ENCODE assay signal across 8 mouse cellular contexts in the genomic region with DNA sequence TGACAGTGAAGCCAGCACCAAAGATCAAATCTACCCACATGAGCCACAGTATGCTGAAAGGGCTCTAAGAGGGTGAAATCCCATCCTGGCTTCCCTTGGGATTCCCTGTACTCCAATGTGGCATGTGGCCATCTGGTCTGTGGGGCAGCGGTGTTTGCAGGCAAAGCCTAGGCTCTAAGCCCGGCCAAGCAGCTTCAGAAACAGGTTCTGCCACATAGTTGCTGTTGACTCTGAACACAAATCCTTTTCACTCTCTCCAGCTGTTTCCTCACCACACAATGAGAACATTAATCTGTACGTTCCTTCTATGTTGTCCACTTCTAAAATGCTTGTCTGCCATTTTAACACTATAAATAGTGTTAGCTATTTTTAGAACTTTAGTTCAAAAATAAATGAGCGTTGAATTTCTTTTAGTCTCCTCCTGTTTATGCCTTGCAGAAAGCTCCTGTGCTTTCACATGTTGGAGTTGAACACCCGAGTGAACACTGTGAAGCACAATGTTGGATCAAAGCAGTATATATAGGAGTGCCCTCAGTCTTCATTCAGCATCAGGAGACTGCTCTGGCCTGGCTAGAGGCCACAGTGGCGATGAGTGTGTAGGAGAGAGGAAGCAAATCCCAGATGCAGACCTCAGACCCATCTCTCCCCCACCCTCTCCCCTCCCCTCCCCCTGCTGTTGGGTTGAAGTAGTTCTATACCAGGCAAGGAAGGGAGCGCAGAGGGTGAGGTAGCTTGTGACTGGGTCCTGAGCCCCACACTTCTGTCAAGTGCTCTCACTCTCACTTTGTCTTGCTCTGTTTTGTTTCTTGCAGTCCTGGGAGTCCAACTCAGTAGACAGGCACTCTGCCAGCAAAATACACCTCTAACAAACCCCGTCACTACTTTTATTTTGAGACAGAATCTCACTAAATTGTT.
DNase-seq lines count a peak whose midpoint lies in the region; ATAC-seq and TF ChIP-seq lines count a peak whose summit lies in the region.

No protein-coding gene starts in this region.

- no peak for ATAC-seq in forebrain, postnatal 0 days
- no peak for ATAC-seq in hindbrain, postnatal 0 days
- ATAC-seq in lung, embryonic 16.5 days (ENCODE audit: low read depth): peak; percentile 89
- ATAC-seq in forebrain, embryonic 11.5 days (replicated peaks; ENCODE audit: low FRiP score): no peak

- DNase-seq in forebrain, embryonic 10.5 days (ENCODE audit: extremely low spot score, low spot score): no peak
- no peak for DNase-seq in forebrain, postnatal 0 days
- peak; percentile 22 for DNase-seq in embryo, embryonic 9.5 days (ENCODE audit: extremely low spot score)
- DNase-seq in hindbrain, postnatal 0 days (ENCODE audit: low spot score): peak; percentile 54
- DNase-seq in thymus, postnatal 4 days: no peak
- DNase-seq in forebrain, embryonic 11.5 days (ENCODE audit: low spot score): no peak
- no peak for DNase-seq in left cerebral cortex, adult 9 months (ENCODE audit: low spot score in 2 of 2)

- TF ChIP-seq CTCF in forebrain, postnatal 0 days (IDR thresholded peaks at IDR 0.05; ENCODE audit: low read depth): no peak
- no peak for TF ChIP-seq CTCF in hindbrain, postnatal 0 days (IDR thresholded peaks at IDR 0.05; ENCODE audit: low read depth)

- H3K4me1 ChIP-seq in forebrain, embryonic 10.5 days: peaks cover 23% of the 10 kb centered on the region
- H3K4me1 ChIP-seq in forebrain, postnatal 0 days (ENCODE audit: insufficient read depth): no peaks in the 10 kb centered on the region
- peaks cover 7% of the 10 kb centered on the region; the same call in 1 of the 2 replicates for H3K4me1 ChIP-seq in hindbrain, postnatal 0 days (ENCODE audit: insufficient read depth, low read length)
- peaks cover 7% of the 10 kb centered on the region for H3K4me1 ChIP-seq in lung, embryonic 16.5 days (replicated peaks; ENCODE audit: control insufficient read depth, insufficient read depth, low read length)
- H3K4me1 ChIP-seq in forebrain, embryonic 11.5 days (replicated peaks; ENCODE audit: control insufficient read depth, insufficient read depth, low read length): no peaks in the 10 kb centered on the region

- H3K9me3 ChIP-seq in forebrain, embryonic 10.5 days: no peaks in the 10 kb centered on the region
- no peaks in the 10 kb centered on the region for H3K9me3 ChIP-seq in forebrain, postnatal 0 days (ENCODE audit: low read length)
- H3K9me3 ChIP-seq in hindbrain, postnatal 0 days (ENCODE audit: low read length): no peaks in the 10 kb centered on the region
- no peaks in the 10 kb centered on the region for H3K9me3 ChIP-seq in lung, embryonic 16.5 days (ENCODE audit: control insufficient read depth, low read length)
- H3K9me3 ChIP-seq in forebrain, embryonic 11.5 days (ENCODE audit: control insufficient read depth, low read length): no peaks in the 10 kb centered on the region

- H3K4me2 ChIP-seq in forebrain, postnatal 0 days (ENCODE audit: low read depth): no peak overlapping the region
- H3K4me2 ChIP-seq in hindbrain, postnatal 0 days (ENCODE audit: low read depth, low read length): no peak overlapping the region
- peak overlapping the region; percentile 31 for H3K4me2 ChIP-seq in lung, embryonic 16.5 days (ENCODE audit: low read depth, low read length)
- no peak overlapping the region for H3K4me2 ChIP-seq in forebrain, embryonic 11.5 days (ENCODE audit: low read depth, low read length, severe bottlenecking)

- 73% methylated on average over 8 of the region's 8 CpGs for WGBS in forebrain, embryonic 10.5 days
- 61% methylated on average over 8 of the region's 8 CpGs for WGBS in forebrain, postnatal 0 days
- 63% methylated on average over 8 of the region's 8 CpGs for WGBS in hindbrain, postnatal 0 days
- WGBS in lung, embryonic 16.5 days: 32% methylated on average over 8 of the region's 8 CpGs
- 77% methylated on average over 8 of the region's 8 CpGs for WGBS in forebrain, embryonic 11.5 days

- H3K9ac ChIP-seq in forebrain, postnatal 0 days: no peak overlapping the region
- H3K9ac ChIP-seq in hindbrain, postnatal 0 days (replicated peaks; ENCODE audit: low read length): no peak overlapping the region
- no peak overlapping the region for H3K9ac ChIP-seq in lung, embryonic 16.5 days (ENCODE audit: low read length)
- H3K9ac ChIP-seq in forebrain, embryonic 11.5 days (ENCODE audit: low read length): no peak overlapping the region

- no peak overlapping the region for H3K4me3 ChIP-seq in forebrain, embryonic 10.5 days
- no peak overlapping the region for H3K4me3 ChIP-seq in forebrain, postnatal 0 days (ENCODE audit: low read depth, low read length)
- no peak overlapping the region for H3K4me3 ChIP-seq in hindbrain, postnatal 0 days (ENCODE audit: low read length)
- H3K4me3 ChIP-seq in lung, embryonic 16.5 days (ENCODE audit: low read length): no peak overlapping the region
- H3K4me3 ChIP-seq in forebrain, embryonic 11.5 days (ENCODE audit: low read depth, low read length): no peak overlapping the region

- peaks cover 32% of the 10 kb centered on the region for H3K36me3 ChIP-seq in forebrain, embryonic 10.5 days (replicated peaks)
- H3K36me3 ChIP-seq in forebrain, postnatal 0 days (ENCODE audit: insufficient read depth): no peaks in the 10 kb centered on the region
- no peaks in the 10 kb centered on the region; the same call in 1 of the 2 replicates for H3K36me3 ChIP-seq in hindbrain, postnatal 0 days (ENCODE audit: insufficient read depth, low read length)
- peaks cover 3% of the 10 kb centered on the region; the same call in 1 of the 2 replicates for H3K36me3 ChIP-seq in lung, embryonic 16.5 days (ENCODE audit: control insufficient read depth, insufficient read depth, low read length)
- H3K36me3 ChIP-seq in forebrain, embryonic 11.5 days (ENCODE audit: control insufficient read depth, insufficient read depth, low read length): no peaks in the 10 kb centered on the region; the same call in 1 of the 2 replicates

- no peaks in the 10 kb centered on the region for H3K27me3 ChIP-seq in forebrain, embryonic 10.5 days (ENCODE audit: poor library complexity, severe bottlenecking)
- H3K27me3 ChIP-seq in forebrain, postnatal 0 days (ENCODE audit: insufficient read depth, low read length): no peaks in the 10 kb centered on the region
- no peaks in the 10 kb centered on the region for H3K27me3 ChIP-seq in hindbrain, postnatal 0 days (ENCODE audit: insufficient read depth, low read length)
- no peaks in the 10 kb centered on the region for H3K27me3 ChIP-seq in lung, embryonic 16.5 days (ENCODE audit: control insufficient read depth, insufficient read depth, low read depth, low read length)
- no peaks in the 10 kb centered on the region for H3K27me3 ChIP-seq in forebrain, embryonic 11.5 days (ENCODE audit: control insufficient read depth, insufficient read depth, low read length)

- H3K27ac ChIP-seq in forebrain, embryonic 10.5 days: peak overlapping the region; percentile 48; the same call in 1 of the 2 replicates
- H3K27ac ChIP-seq in forebrain, postnatal 0 days (ENCODE audit: low read depth, low read length): no peak overlapping the region
- H3K27ac ChIP-seq in hindbrain, postnatal 0 days: no peak overlapping the region
- peak overlapping the region; percentile 98 for H3K27ac ChIP-seq in lung, embryonic 16.5 days (ENCODE audit: low read length)
- H3K27ac ChIP-seq in forebrain, embryonic 11.5 days (ENCODE audit: low read depth, low read length): no peak overlapping the region

Comparison
In these comparisons a context has a peak if more than half of its experiments do, and no peak if none do; other contexts are left out.
1. H3K27ac ChIP-seq: peak in forebrain, embryonic 10.5 days (single experiment) and lung, embryonic 16.5 days (single experiment); none in forebrain, postnatal 0 days (single experiment), hindbrain, postnatal 0 days (single experiment) and forebrain, embryonic 11.5 days (single experiment).
2. DNase-seq: peak in embryo, embryonic 9.5 days (single experiment) and hindbrain, postnatal 0 days (single experiment); none in forebrain, embryonic 10.5 days (single experiment), forebrain, postnatal 0 days (single experiment), thymus, postnatal 4 days (single experiment), forebrain, embryonic 11.5 days (single experiment) and left cerebral cortex, adult 9 months (0 of 2).